Mouse (Mus musculus) right cerebral cortex, postnatal 10 days (tissue): ENCODE results near the gene Slc3a1.

Source experiments
- DNase-seq, 2 experiments: peaks; one replicate each; pipeline ENCODE4 v3.0.0; 2021; ENCODE audit warnings: low spot score in 2 of 2

Slc3a1 gene

DNA sequence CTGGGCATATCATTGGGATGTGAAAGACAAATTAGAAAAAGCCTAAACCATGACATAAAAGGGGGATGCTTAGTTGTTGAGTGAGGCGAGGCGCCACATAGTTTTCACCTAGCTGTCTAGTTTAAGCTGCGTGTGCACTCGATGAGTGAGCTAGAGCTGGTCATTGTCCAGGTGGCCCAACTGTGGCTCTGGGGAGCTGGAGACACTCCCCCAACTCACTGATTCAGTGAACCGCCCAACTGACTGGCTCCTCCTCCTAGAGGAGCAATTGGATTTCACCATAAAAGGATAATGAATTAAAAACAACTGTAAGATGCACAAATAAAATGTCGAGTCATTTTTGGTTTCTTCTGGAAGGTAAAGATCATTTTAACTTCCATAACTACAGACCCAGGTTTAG lies 60.8 kb downstream of the Slc3a1 start:
- DNase-seq, result no peak

DNA sequence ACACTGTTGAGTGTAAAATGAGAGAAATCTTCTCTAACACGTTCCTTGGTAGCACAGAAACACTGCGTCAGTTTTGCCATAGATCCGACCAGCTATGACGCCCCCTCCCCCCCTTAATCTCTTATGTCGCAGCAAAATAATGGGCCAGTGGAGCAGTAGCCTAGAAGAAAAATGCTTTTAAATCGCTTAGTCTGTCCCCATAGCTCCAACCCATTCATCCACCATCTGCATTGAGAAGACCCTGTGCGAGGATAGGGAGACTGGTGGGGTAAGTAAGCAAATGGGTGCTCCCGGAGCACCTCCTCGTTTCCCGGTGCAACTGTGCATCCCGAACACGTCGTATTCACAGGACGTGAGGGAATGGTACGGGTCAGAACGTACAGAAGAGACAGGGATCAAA lies 61.4 kb downstream of the Slc3a1 start:
- DNase-seq, result no peak

DNA sequence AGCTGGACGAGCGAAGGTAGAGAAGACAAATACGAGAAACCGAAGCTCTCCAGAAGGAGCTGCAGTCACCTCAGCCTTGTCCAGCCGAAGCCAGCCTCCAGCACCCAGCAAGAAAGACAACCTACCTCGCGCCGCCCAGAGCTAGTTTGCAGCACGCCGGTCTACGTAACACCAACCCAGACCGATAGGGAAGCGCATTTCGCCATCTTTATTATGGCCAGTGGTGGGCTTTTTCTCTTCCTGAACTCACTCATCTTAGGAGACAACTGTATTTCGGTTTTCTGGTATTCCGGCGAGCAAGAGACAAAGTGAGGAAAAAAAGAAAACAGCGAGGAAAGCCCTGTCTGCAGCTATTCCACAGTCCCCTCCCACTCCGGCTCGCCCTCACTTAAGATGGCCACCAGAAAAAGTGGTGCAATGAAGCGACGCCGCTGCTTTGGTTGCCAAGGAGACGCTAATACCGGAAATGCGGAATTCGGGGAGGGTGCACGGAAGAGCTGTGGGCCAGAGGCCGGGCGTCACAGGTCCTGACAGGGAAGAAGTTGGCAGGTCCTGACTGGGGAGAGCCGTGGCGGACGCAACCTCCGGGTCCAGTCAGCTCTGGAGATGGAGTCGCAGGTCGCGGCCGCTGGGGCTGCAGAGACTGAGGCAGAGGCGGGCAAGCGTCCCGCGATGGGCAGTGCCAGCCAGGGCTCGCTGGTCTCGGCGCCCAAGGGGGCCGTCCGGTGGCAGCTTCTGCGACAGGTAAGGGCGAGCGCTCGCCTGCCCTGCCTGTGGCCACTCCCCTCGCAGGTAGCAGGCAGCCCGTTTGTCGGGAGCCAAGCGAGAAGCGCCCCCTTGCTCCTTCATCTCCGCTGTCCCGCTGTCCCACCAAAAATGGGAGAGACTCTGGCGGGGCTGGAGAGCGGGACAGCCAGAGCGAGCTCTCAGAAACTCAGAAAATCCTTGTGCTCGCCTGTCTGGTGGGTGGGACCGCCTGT lies 62.2 kb downstream of the Slc3a1 start, which contains the start of the genes Prepl and Camkmt:
Gene Prepl (minus strand): TSS at position 122 of the 980 bp plus-strand sequence.
Gene Camkmt (plus strand): TSS at position 433 of the 980 bp plus-strand sequence.
- peak; percentile 97 to 98 for DNase-seq

DNA sequence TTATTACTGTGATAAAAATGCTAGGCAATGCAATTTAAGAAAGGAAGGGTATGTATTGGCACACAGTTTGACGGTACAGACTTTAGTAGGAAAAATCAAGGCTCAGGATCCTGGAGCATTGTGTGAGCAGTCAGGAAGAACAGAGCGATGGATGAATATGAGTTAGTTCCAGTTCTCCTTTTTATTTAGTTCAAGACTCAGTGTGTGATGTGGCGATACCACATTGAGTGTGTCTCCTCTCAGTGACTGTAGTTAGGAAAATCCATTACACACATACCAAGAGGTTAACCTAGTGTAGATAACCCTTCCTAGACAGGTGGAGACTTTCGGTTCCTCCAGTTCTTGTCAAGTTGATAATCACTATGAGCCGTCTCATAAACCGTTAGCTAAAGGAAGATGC lies 63.6 kb downstream of the Slc3a1 start:
- DNase-seq, result no peak

DNA sequence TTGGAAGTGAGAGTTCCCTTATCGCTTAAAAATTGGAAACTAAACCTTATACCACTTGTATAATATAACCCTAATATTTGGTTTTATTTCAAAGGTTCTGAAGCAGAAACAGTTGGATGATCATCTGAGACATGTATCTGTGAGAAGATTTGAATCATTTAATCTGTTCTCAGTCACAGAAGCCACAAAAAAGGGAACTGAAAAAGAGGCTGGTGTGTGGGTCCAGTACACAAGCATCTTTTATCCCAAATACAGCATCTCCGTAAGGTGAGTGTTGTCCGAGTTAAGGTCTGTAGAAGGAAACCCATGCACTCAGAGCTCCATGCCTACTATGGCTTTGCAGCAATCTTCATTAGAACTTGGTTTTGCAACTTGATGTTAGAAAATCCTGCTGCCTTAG lies 68.2 kb downstream of the Slc3a1 start:
- no peak for DNase-seq

DNA sequence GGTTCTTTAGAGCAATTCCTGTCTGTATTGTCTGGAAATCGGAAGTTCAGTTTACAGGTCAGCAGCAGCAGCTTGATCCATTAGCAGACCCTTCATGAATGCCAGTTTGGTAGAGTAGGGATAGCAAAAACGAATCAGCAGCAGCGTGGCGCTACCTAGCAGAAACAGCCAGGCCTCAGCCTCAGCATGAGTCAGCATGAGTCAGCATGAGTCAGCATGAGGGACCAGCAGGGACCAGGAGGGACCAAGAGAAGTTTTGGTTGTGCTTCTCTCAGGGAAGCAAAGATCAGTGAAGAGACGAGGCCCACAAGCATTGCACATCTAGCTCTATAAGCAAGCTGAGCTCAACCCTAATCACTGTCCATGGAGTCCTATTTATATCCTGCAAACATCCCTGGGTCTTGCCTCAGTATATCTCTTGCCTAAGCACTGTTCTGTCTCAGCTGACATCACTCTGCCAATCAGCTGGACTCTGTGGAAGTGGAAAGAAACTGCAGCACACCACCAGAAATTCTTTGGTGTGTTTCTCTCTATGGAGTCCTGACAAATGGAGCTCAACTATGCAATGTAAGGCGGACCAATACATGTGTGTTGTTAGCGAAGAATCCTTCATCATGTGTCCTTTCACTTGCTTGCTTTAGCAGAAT lies 70.6 kb downstream of the Slc3a1 start:
- DNase-seq, result no peak

DNA sequence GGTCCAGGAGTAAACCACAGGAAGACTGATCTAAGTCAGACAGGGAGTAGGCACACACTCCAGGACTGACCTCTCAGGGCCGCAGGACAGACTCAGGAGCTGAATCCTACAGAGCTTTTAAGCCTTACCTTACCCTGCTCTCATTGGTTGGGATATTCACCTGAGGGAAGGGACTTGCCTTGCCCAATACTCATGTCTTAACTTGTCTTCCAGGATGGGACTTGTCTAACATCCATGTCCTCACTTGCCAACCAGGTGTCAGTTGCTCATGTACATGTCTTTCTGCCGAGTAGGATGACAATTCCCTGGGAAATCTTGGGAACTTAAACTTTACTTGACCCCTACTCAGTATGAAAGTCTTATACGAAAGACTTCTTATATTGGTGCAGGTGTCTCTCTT lies 72.1 kb downstream of the Slc3a1 start:
- no peak for DNase-seq

DNA sequence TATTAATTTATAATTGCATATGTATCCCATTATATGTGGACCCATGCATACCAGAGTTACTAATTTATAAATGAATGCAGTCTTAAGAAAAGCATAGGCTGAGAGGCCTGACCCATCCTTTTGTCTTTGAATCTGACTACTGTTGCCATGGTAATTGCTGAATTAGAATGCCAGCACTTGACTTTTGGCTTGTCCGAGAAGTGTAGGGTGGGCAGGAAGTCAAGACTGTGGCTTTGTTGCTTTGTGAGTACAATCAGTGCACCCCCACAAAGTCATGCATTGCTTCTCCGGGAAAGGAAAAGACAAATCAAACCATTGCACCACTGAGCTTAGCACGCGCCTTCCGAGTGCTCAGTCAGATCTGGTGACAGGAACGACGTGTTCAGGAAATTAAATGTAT lies 73.6 kb downstream of the Slc3a1 start:
- DNase-seq, result no peak

DNA sequence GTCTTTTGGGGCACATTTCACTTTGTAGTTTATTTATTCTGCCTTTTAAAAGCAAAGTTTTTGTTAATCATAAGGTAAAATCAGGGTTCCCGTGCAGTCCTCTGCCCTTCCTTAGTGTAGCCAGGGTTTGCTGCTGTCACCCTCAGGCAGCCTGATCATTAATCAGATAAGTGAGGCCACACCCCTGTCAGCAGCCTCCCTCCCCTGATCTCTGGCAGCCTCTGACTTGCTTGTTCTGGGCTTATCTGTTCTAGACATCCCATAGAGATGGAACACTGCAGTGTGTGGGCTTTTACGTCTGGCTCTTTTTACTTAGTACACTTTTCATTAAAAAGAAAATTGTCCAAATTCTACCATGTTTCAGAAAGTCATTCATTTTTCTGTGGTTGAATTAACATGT lies 75.1 kb downstream of the Slc3a1 start:
- DNase-seq, result no peak

DNA sequence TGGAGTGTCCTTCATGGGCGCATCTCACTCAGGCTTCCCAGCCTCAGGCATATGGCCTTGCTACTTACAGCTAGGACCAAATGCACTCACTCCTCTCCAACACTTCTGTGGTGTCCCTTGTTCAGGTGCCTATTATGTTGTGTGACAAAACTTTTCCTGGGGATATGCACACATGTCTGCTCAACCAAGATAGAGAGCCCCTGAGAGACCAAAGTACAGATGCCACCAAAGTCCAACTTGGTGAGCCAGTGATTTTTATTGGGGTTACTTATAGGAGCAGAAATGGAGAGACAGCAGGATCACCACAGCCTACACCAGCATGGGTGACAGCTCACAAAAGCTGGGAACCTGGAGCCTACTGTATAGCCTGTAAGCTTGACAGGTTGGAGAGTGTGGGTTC lies 82.5 kb downstream of the Slc3a1 start:
- no peak for DNase-seq

DNA sequence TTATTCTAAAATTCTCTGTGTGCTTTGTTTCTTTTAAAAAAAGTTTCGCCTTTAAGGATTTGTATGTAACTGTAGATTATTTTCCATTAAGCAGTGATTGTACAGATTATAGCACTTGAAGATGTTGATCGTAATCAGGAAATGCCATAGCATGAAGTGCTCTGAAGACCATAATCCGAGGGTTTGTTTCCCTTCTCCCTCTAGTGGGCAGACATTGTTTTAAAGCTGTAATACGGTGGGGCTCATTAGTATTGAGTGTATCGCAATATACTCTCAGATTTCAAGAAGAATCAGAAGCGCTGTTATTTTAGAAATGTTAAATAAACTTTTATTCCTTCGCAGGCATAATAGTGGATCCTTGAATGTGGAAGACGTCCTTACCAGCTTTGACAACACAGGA lies 85.3 kb downstream of the Slc3a1 start:
- DNase-seq, result no peak
